Mouse (Mus musculus) C2C12 (cell line): ENCODE measurements around the gene Ttc9.

Experiments
- CTCF ChIP-seq: IDR thresholded peaks from one replicate; pipeline ENCODE4 v1.5.1; 2011; ENCODE audit not compliant: control insufficient read depth, insufficient read depth, insufficient read length
- MYOG ChIP-seq: IDR thresholded peaks from one replicate; pipeline ENCODE4 v1.6.1; 2011; ENCODE audit not compliant: control insufficient read depth, insufficient read length; ENCODE audit errors: extremely low read depth

DNA sequence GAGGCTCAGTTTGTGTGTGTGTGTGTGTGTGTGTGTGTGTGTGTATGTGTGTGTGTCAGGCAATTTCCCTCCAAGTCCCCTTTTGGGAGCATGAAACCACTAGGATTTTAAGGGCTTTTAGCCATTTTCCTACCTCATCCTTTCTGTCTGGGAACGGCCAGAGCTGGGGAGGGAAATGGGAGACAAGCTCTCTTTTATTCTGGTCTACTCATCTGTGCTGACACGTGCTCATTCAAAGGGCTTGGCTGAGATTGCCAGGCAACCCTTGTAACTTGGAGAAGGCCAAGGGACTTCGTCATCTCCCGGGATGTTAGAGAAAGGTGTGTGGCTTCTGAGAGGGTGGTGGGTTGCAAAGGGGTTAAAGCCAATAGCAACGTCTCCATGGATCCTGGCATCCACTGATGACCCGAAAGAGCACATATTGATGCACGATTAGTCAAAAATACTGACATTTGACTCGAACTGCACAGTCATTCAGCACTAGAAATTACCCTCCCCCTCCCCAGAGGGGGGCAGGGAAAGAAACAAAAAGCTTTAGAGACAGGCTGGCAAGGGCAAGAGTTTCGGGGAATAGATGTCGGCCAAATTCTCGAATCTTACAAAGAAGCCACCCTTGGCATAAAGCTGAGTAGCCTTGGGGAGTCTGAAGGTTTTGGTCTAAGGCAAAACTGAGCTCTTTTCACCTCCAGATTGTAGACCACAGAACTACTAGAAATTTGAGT is 11.5 kb downstream of the Ttc9 start:
- TF ChIP-seq MYOG: no peak
- no peak for TF ChIP-seq CTCF
